Mouse (Mus musculus): ENCODE measurements around the gene Trip11. TPM values are rescaled to one million over a fixed set of nuclear protein-coding genes. Genes with fewer than 3 reads are reported as not detected.

Gene Trip11
- total RNA-seq, 2 experiments from 2014 or later: 17.6 to 19.4 TPM

DNA sequence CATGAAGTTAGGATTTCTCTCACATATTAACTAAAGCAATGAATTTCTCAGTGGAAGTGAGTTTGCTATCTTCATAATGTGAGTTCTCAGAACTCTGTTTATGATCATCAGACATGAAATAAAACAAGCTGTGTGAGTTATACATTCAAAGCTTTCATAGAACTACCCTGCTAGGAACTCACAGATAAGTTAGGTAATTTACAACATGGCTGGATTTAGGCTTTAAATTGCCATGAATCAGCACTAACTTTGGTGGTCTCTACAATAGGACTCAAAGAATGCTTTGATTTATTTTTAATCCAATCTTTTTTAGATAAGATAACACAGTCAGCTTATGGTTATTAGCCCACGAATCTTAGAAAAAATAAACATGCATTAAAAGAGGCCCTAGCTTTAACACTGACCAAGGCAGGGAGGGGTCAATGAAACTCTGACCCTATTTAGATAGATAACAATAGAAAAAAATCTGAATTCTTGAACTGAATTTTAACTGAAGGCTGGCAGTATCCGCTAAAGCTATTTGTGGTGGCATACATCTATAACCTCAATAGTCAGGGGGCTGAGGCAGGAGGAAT is 13.3 kb downstream of the Trip11 start:
- DNase-seq: no peak
- intact Hi-C loops (cut with DNase I; ENCODE audit: low total_unique reads): no loop called here

DNA sequence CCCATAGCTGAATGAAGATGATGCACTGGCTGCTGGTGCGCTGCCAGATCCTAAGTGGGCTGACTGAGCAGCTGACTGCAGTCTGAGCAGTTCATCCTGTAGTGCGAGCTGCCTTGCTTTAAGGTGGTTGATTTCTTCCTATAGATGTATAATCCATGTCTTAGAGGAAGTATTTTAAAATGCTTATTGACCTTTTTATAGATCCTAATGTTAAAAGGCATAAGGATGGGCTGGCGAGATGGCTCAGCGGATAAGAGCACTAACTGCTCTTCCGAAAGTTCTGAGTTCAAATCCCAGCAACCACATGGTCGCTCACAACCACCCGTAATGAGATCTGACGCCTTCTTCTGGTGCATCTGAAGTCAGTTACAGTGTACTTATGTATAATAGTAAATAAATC is 14.1 kb downstream of the Trip11 start:
- no peak for DNase-seq
- intact Hi-C loops (cut with DNase I; ENCODE audit: low total_unique reads): no loop called here

DNA sequence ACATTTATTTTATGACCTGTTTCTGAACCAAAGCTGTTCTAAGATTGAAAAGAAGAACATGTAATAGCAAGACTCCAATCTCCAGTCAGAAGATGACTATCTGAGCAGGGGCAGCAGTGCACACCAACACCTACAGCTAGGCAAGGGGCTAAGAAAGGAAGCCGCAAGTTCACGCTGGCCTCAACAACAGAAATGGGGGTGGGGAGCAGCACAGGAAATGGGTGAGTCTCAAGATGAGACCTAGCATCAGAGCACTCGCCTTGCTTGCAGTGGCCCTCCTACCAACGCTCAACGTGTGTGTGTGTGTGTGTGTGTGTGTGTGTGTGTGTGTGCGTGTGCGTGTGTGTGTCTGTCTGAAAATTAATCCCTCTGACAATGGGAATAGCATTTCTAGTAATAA is 16.0 kb downstream of the Trip11 start:
- DNase-seq: no peak
- intact Hi-C loops (cut with DNase I; ENCODE audit: low total_unique reads): no loop called here

DNA sequence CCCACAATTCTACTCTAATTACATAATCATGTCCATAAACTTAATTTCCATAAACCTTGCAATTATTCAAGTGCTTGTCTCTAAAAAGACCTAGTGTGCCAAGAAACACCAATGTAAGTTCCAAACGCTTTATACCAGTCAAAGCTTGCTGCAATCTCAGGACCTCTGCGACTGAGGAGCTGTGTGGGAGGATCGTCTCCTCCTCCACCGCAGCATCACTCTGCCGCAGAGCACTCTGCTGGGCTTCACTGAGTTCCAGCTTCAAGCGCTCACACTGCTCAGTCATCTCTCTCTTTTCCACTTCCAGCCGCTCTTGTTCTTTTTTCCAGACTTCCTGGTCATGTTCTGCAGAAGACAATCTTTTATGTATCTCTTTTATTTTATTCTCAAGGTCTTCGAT is 19.8 kb downstream of the Trip11 start:
- DNase-seq: no peak
- intact Hi-C loops (cut with DNase I; ENCODE audit: low total_unique reads): no loop called here

DNA sequence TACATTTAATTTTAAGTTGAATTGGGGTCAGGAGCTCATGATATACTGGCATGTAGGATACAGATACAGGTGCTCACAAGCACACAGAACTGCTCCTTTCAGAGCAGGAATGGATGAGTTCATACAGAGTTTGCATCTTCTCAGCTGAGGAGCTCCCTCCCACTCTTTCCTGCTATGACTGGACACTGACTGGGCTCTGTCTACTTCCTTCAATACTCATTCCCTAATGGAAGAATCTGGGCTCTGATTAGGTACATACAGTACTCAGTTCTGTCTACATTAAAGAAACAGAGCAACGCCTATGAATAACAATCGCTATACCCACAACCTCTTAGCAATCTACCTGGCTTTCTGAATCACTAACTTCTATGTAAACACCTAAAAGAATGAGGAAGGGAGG is 20.2 kb downstream of the Trip11 start:
- no peak for DNase-seq
- intact Hi-C loops (cut with DNase I; ENCODE audit: low total_unique reads): no loop called here

DNA sequence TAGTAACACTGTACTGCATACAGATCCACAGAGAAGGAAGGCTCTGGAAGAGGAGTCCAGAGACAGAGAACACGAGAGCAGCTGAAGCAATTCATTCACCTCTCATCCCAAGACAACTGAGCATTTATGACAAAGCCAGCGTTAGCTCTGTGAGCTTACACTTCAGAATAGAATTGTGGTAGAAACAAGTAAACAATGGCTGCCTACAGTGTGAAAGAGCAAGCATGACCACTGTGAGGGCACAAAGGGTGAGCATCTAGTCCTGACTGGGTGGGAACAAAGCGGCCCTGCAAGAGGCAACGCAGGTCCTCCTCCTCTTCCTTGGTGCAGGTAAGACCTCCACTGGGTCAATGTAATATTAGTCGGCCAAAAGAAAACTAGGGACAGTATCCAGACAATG is 22.0 kb downstream of the Trip11 start:
- DNase-seq: no peak
- intact Hi-C loops (cut with DNase I; ENCODE audit: low total_unique reads): no loop called here

DNA sequence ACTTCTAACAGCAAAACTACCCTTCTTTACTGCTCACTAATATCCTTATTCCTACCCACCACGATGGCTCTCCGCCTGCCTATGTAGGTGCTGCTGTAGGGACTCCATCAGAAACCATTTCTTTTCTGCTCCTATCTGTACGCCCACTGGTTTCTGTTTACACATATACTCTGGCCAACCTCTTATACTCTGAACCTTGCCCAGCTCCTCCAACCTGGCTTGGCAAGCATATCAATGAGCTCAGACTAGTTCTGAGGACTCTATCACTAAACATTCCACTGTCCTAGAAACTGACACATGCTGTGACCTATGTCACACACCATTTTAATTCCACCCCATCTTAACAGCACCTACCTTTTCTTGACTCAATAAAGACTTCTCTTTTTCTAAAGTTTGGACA is 23.7 kb downstream of the Trip11 start:
- no peak for DNase-seq
- intact Hi-C loops (cut with DNase I; ENCODE audit: low total_unique reads): no loop called here

DNA sequence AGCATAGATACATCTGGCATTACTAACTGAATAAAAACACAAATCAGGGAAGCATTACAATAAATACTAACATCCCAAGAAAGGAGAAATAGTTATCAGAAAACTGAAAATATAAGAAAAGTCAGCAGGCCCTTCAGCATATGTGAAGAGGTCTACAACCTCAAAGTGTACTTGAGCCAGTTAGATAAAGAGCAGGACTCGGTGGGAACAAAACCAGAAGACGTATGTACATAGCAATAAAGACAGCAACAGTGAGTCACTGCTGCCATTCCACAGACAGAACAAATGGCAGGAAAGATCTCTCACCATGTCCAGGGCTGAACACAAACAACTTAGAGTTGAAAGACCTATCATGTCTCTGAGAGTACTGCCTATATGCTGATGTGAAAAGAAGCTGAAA is 24.8 kb downstream of the Trip11 start:
- DNase-seq: no peak
- intact Hi-C loops (cut with DNase I; ENCODE audit: low total_unique reads): no loop called here

DNA sequence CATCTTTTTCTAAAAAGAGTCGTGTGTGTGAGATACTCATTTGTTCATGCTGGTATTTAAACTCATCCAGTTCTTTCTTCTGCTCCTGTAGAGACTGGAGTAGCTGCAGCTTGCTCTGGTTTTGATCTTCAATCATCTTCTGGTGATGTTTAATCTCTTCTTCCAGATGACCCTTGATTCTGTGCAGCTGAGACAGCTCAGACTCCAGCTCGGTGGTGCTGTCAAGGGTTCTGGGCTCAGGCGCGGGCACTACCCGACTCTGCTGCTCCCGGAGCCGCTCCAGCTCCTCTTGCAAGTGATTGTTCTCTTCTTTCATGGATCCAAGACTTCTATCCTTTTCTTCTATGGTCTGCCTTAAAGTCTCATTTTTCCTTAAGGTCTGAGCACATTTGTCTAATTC is 28.1 kb downstream of the Trip11 start:
- no peak for DNase-seq
- intact Hi-C loops (cut with DNase I; ENCODE audit: low total_unique reads): no loop called here

DNA sequence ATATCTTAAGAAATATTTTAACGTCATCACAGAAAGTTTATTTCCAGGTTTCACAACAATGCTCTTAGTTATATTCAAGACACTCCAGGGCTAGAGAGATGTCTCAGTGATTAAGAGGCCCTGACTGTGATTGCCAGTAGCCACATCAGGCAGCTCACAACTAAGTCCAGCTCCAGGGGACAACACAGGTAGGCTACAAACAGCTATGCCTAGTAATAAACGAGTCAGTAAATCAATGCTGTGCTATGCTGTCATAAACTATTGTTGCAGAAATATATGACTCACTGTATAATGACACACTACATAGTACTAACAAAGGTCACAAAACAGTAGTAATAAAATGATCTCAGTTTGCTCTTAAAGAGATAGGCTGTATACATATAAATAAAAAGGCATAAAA is 36.7 kb downstream of the Trip11 start:
- intact Hi-C loops (cut with DNase I; ENCODE audit: low total_unique reads): loop anchor here (10.0 kb wide), 1 partner anchor 762 kb away; no protein-coding TSS in a partner anchor
- no peak for DNase-seq

DNA sequence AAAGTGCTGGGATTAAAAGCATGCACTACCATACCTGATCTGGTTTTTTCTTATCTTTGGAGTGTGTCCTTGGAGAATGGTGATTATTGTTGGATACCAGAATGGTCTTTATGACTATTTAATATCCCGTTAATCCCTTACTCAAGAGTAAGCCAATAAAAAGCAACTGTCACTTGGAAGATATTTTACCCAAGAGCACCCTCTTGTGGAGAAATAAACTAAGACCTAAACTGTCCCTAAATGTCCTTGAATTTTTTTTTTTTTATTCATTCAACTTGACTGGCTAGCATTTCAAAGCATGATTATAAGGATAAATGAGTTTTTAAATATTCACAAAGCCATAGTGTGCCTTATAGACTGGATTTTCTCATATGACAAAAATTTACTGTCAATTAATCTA is 38.0 kb downstream of the Trip11 start:
- intact Hi-C loops (cut with DNase I; ENCODE audit: low total_unique reads): loop anchor here (10.0 kb wide), 1 partner anchor 760 kb away; no protein-coding TSS in a partner anchor
- DNase-seq: no peak

DNA sequence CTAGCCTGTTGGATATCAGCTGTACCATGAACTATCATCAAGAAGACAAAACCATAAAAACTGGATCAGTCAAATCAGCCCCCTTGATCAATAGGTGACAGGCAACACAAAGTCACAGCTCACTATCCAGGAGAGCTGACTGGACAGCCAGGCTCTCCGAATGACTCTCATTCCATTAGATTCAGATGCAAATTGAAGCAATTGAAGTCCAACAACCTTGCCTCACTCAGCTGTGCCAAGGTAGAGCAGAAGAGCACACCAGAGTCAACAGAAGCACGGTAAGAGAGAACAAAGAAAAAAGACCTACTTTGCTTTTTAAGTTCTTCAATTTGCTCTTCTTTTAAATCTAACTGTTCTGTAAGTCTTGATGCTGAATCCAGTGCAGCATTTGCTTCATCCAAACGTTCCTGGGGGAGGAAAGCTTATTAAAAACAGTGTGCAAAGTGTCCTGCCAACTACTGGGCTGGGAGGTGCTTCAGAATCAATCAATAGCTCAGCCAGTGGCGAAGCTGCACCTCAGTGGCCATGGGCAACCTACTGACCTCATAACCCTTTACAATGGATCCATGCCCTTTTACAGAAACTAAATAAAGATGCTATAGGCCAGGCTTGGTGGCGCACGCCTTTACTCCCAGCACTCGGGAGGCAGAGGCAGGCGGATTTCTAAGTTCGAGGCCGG is 50.6 kb downstream of the Trip11 start:
- DNase-seq: no peak
- intact Hi-C loops (cut with DNase I; ENCODE audit: low total_unique reads): no loop called here

DNA sequence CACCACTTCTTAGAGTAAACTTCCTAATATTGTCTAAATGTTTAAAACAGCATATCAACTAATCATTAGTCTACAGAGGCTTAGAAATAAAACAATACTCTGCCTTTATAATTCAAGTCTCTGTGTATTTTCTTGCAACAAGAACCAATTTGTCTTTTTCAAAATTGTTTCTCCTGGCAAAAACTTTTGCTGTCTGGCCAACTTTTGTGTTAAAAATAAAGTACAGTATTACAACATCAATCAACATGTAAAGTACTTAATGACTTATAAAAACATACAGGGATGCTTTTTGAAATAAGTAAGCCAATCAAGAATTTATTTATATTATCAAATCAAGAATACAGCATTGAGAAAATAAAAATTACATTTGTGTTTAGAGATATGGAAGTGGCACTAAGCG is 52.8 kb downstream of the Trip11 start:
- no peak for DNase-seq
- intact Hi-C loops (cut with DNase I; ENCODE audit: low total_unique reads): no loop called here

DNA sequence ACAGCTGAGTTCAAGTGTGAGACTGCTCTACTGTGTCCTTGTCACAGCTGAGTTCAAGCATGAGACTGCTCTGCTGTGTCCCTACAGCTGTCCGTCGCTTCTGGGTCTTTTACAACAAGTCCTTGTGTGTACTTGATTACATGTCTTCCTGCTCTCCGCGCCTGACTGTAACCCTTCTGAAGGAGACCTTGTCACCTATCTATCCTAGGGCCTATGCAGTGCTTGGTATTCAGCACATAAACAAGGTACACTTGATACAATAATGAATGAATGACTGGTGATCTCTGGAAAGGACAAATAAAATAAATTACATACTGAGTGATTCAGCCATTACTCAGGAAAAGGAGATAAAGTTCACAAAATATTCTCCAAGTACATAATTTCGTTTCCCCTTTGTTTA is 55.1 kb downstream of the Trip11 start:
- no peak for DNase-seq
- intact Hi-C loops (cut with DNase I; ENCODE audit: low total_unique reads): no loop called here

DNA sequence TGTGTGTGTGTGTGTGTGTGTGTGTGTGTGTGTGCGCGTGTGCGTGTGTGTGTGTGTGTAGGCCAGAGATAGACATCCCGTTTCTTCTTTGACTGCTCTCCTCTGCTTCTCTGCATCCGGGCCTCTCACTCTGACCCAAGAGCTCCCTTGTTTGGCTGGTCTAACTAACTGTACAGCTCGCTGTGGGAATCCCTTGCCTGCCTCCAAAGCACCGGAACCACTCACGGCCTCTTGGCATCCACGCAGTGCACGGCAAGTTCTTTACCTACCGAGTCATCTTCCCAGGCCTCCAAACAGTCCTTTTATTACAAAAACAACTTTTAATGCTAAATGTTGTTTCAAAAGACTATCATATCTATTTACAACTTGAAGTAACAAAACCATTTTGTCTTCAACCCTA is 58.7 kb downstream of the Trip11 start:
- DNase-seq: no peak
- intact Hi-C loops (cut with DNase I; ENCODE audit: low total_unique reads): no loop called here

DNA sequence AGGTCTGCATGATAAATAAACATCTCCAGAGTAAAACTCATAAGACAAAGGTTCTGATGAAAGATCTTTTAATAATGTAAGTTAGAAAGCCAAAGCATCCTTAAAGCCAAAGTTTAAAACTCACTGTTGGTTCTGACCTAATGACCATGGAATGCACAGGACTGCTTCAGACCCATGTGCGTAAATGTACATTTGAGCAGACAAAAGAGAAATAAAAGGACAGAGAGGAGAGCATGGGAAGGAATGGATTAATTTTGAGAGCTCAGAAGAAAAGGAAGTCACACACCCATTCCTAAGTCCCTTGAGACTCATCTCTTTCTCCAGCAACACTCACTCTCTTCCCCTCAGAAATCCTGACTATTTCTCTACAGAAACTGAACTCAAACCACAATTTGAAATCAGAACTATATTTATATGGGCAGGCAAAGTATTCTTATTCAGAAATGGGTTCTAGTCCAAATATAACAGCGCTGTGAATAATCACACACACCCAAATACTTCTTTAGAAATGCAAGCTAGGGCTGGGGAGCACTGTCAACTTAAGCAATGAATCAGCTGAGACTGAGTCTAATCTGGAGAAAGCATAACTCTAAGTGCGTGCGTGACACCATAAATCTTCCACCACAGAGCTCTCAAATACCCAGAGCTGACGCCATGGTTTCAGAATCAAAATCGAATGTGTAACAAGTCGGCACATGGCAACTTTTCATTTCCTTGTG is 61.1 kb downstream of the Trip11 start:
- intact Hi-C loops (cut with DNase I; ENCODE audit: low total_unique reads): no loop called here
- DNase-seq: no peak

DNA sequence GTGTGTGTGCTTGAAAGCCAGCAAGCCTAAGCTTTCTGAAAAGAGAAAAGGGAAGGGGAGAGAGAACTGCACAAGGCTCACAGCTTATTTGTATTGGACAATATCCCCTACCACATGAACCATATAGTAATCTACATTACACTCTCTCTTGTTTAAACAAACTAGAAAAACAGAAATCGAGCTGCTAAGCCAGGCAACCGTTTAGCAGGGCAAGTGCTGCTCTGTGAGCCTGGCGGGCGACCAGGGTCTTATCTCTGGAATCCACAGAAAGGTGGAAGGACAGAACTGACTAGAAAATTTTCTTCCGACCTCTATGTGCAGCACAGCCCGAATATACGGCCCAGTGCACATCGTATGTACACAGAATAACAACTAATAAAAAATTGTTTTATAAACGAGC is 61.8 kb downstream of the Trip11 start:
- intact Hi-C loops (cut with DNase I; ENCODE audit: low total_unique reads): no loop called here
- DNase-seq: no peak

DNA sequence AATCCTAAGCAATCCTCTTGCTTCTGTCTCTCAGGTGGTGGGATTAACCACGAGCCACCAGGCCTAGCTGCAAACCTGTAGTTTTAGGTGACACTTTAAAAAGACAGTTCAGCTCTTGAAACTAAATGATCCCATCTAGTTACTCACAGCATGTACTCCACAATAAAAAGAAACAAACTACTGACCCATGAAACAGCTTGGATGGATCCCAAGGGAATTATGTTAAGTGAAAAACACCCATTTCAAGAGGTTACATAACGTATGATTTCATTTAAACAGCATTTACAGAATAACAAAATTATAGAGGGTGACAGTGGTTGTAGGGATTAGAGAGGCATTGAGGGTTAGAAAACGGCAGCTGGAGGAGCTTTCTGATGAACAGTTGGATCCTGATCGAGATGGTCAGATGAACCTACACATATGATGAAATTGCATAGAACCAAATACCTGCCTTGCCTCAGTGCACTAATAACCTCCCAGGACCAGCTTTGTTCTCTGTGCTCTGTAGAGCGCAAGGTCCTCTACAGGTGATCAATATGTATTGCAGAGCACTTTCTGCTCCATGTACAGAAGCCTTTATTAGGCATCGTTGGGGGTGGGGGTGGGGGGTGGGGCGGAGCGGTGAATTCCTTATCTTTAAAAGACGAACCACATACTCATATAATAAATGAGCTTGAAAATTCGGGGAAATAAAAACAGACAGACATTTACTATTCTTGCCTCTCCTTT is 76.4 kb downstream of the Trip11 start:
- DNase-seq: no peak
- intact Hi-C loops (cut with DNase I; ENCODE audit: low total_unique reads): no loop called here

DNA sequence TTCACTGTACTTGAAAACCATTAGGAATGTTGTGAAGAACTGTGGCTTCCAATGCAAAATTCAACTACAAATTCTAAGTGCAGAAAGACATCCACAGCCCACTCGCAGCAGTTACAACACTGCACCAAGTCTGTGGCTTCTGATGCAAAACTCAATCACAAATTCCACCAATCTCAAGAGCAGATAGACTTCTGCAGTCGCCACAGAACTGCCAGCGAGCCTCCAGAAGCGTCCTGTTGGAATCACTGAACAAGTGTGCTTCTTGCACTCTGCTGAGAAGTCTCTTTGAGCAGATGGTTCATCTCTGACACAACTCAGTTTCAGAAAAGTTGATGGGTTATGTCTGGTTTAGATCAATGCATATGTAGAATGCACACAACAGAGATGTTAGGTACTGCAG is 78.4 kb downstream of the Trip11 start:
- intact Hi-C loops (cut with DNase I; ENCODE audit: low total_unique reads): no loop called here
- no peak for DNase-seq

DNA sequence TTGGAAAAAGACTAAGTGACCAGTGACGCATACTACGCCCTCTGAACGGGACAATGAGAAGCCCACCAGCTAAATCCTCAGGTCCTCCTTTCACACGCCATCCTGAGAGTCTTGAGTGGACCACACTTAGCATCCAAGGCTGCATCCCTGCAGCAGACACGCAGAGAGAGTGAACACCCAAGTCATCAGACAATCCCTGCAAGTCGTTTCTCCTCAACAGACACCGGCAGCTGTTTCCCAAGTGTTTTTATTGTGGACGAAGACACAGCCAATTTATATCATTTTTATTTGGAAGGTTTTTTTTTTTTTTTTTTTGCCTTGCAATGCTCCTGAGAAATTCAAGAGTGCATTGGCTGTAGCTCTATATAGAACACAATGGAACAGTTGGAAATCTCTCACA is 79.3 kb downstream of the Trip11 start:
- intact Hi-C loops (cut with DNase I; ENCODE audit: low total_unique reads): no loop called here

DNA sequence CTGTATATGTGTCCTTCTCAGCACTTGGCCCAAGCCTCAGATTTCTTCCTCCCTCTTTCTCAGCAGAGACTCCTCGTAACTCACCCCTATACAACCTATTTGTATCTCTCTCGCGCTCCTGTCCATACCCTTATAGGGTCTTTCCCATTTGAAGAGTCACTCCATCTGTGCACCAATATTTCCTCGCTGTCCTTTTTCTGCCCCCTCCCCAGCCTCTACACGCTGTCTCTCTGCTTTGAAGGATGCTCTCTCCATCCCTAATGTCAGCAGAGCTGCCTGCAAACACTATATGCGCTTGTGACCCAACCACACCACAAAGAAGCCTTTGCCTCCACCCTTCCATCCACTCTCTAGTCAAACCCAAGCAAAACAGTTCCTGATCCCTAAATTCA is 80.0 kb downstream of the Trip11 start:
- intact Hi-C loops (cut with DNase I; ENCODE audit: low total_unique reads): no loop called here
- DNase-seq: no peak

More for the DNA sequence above, 79.3 kb downstream of the Trip11 start:
- no peak for DNase-seq

Data from gastrocnemius, postnatal 14 days (tissue).